Mouse (Mus musculus) layer of hippocampus, postnatal 10 days (tissue): ENCODE results near the gene 4922502D21Rik. TPM values are rescaled to one million over a fixed set of nuclear protein-coding genes. Genes with fewer than 3 reads are reported as not detected.

ENCODE experiments used
- DNase-seq, 2 experiments: peaks; one replicate each; pipeline ENCODE4 v3.0.0; 2021; ENCODE audit warnings: low spot score in 2 of 2
- total RNA-seq, 2 experiments: library from RNA; stranded (reverse); gene quantifications; 2 replicates each; pipeline ENCODE4 v1.2.3; 2021

The 4922502D21Rik gene
- total RNA-seq, 2 experiments from 2014 or later: not detected

DNA sequence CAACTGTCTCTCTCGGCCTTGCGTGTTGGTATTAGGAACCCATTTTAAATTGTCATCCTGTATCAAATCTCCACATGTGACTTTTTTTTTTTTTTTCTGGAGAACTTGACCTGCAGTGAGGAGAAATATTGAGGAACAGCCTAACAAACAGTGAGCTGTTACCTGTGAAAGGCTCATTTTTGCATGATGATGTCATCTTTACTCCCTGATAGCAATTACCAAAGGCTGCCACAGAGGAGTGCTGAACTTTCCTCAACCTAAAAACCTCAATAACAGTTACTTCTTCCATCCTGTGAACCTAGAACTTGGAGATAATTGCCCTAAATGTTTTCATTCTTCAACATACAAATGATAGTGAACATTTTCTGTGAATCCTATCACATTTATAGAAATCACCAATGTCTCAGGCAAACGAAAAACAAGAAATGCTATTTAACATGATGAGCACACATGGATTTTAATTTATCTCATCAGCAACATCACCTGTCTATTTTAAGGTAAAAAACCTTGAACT is 16.9 kb downstream of the 4922502D21Rik start:
- DNase-seq: no peak

DNA sequence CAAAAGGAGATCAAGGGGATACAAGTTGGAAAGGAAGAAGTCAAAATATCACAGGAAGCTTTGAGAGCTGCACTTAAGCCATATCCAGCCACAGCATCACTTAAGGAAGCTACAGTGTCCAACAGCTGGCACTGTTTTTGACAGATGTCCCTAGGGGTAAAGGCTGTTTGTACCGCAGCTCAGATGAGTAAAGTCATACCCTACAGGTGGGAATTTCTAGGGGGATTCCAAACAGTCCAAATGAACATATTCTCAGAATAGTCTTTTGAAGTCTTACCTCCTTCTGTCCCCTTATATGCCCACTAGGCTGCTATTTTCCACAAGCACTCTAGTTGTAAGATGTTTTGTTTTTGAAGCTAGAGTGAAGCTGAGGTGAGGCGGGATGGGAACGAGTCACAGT is 19.1 kb downstream of the 4922502D21Rik start:
- no peak for DNase-seq

DNA sequence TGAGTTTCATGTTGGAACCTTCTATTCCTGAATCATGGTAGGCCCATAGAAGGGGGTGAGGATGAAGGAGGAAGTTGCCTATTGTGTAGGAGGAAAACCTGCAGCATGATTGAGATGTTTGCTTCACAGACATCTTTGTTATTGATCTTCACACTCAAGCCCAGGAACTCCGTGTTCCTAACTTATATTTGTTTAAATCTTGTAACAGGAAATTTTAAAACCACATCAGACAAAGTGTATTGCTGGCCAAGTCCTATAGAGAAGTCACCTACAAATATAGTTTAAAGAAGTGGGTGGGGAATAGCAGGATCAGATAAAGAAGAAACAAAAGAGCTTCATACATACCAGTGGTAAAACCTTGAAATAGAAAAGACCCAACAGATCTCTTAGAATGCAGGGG is 27.4 kb downstream of the 4922502D21Rik start:
- no peak for DNase-seq

DNA sequence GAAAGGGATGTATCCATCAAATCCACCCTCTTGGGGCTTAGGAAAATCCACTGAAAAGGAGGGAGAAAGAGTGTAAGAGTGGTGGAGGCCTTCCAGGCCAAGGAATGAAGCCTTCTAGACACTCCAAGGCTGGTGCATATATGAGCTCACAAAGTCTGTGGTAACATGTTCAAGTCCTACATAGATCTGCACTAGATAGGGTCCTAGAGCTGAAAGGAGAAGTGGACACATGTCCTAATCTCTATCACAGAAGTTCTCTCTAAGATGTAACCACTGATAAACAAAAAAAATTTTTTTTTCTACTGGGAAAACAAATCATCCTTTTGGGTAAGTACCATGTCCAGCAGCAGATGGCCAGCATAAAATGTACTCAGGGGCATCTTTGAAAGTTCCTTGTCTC is 42.9 kb downstream of the 4922502D21Rik start:
- no peak for DNase-seq

DNA sequence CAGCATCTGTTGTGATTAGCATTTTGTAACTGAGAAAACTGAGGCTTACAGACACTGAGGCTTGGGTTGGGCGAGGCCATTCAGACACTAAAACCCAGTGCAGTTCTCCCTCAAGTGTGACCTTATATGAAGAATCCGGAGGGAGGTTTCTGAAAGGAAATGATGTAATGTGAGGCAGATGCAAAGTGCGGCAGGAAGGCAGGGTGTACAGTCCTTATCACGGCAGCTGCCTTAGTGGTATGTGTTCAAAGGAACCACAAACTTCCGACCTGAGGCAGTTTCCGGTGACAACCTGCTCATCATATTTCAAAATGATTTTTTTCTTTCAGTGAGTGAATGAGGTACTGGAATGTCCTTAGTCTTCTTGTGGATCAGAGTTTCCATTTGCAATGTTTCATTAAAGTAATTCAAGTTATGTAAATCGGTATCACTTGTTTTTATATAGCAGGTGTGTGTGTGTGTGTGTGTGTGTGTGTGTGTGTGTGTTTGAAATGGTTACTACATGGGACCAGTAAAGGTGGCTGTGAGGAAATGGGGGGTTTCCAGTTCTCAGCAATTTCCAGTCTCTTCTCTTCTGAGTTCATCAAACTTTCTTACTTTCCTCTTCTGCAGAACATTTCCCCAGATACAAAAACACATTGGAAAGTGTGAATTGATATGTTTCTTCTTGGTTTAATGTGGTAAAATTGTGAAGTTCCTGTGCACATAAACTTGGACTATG is 47.1 kb downstream of the 4922502D21Rik start:
- no peak for DNase-seq

DNA sequence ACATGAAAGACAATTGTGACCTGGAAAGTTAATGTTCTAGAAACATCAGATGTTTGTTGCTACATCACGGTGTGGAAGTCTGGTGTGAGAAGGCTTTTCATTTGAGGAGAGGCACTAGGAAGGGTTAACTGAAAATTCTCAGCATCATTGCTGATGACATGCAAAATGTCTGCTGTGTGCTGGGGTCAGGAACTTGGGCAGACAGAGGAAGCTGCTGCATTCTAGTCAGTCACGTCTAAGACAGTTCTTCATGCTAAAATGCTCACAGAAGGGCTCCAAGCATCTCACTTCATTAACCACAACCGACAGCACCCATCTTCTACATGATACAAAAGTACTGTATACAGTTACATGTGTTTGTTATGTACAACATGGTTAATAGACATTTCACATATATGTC is 48.3 kb downstream of the 4922502D21Rik start:
- no peak for DNase-seq

DNA sequence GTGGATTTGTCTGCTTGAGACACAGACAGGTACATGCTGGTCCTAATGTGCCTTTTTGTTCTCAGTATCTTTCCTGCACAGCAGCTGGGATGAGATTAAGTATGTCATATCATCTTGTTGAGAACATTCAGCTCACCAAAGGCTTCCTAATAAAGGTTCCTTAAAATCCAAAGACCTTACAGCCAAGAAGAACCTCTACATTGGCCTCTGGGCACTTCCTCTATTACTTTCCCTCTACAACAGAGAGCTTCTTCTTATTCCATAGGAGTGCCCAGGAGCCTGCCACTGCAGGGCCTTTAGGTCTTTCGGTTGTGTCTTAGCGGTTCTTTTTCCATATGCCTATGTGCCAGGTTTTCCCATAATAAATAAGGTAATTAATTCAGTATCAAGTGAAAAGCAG is 55.1 kb downstream of the 4922502D21Rik start:
- no peak for DNase-seq

DNA sequence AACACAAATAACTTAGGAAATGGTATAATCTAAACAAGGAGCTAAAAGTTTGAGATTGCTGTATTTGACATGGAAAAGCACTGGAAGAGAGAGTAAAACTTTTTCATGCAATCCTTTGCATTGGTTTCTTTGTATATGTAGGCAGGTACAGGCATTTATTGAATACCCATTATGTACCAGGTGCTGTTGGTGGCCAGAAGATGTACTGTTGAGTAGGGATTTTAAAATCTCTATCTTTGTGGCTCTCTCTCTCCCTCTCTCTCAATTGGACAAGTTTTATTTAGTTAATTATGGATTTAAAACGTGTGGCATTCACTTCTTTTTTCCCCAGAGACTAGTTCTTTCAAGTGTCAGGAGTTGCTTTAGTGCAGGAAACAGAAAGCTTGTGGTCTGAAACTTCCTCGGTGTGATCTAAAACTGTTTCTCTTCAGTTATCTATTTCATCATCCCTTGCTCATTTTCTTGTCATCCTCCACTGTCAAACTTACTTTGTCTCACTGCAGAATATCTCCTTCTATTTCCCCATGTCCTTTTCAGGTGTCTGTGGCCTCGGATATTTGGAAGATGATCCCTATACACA is 55.9 kb downstream of the 4922502D21Rik start:
- no peak for DNase-seq

DNA sequence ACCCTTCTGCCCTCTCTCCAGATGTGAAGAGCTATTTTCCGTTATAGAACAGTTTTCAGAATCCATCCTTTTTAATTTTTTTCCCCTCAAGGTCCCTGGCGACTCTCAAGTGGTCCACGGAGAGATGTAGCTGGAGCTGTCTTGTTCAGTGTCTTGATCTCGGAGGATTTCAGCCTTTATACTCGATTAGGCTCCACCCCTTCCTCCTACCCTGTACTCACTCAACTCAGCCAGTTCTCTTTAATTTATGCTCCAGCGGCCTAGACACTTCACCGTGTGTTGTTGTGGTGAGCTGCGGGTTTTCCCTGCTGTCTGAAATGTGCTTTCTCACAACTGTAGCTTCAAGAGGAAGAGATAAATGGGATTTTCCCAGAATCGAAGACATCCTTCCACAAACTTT is 56.4 kb downstream of the 4922502D21Rik start, which contains the start of gene Cd69:
Gene Cd69, minus strand, starts transcription at position 217 of the 400 bp plus-strand sequence.
- no peak for DNase-seq

DNA sequence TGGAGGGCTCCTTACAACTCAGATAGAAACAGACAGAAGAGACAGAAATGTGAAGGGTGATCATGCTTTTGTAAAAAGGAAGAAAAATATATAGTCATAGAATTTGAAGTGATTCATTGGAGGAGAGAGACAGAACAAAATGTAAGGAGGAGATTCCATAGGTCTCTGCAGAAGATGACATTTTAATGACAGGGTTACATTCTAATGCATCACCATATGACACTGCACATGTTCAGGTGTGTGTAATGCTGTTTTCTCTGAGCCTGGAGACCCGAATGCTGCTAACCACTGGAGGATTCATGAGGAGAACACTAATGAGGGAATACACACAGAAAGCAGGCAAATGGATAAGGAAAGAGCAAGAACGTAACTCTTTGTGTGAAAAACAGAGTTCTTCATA is 57.1 kb downstream of the 4922502D21Rik start:
- DNase-seq: no peak

DNA sequence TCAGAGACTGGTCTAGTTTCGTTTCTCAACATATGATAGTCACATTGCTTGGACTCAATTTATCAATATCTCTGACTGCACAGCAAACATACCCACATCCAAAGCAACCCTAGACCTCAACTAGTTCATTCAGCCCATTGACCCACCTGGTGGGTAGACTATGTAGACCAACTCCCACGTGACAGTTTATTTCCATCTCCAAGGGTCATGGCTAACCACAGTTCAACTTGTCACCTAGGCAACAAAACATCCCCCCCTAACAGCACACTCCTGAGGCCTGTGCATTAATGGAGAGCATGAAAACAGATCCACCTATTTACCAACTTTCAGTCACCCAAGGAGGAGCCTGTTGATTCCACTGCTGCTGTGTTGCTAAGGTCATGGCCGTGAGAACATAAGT is 57.9 kb downstream of the 4922502D21Rik start:
- DNase-seq: no peak

Other genes with a start within 250 kb of the 4922502D21Rik start
- gene Clec2e, start 230.9 kb downstream of the 4922502D21Rik start, total RNA-seq: not detected
- 1 to 10 TPM; 5.2 to 5.8 TPM for gene Clec2d, start 151.2 kb downstream of the 4922502D21Rik start, total RNA-seq
- gene Cd69, start 56.4 kb downstream of the 4922502D21Rik start, total RNA-seq: not detected
- gene Clec12a, start 10.9 kb upstream of the 4922502D21Rik start, total RNA-seq: not detected
- gene Clec12b, start 54.1 kb upstream of the 4922502D21Rik start, total RNA-seq: not detected
- under 1 TPM; 0.32 to 0.62 TPM for gene Clec1b, start 65.5 kb upstream of the 4922502D21Rik start, total RNA-seq
- not detected for gene Clec9a, start 77.1 kb upstream of the 4922502D21Rik start, total RNA-seq
- 1 to 10 TPM; 3.1 to 3.3 TPM for gene Clec1a, start 120.2 kb upstream of the 4922502D21Rik start, total RNA-seq
- not detected for gene Olr1, start 175.4 kb upstream of the 4922502D21Rik start, total RNA-seq
- gene Tmem52b, start 180.8 kb upstream of the 4922502D21Rik start, total RNA-seq: not detected
- 100 to 1,000 TPM; 386 to 427 TPM for gene Gabarapl1, start 201.4 kb upstream of the 4922502D21Rik start, total RNA-seq
- gene Klre1, start 246.1 kb upstream of the 4922502D21Rik start, total RNA-seq: not detected